9 mouse cellular contexts compared by ENCODE assay signal in the genomic region with DNA sequence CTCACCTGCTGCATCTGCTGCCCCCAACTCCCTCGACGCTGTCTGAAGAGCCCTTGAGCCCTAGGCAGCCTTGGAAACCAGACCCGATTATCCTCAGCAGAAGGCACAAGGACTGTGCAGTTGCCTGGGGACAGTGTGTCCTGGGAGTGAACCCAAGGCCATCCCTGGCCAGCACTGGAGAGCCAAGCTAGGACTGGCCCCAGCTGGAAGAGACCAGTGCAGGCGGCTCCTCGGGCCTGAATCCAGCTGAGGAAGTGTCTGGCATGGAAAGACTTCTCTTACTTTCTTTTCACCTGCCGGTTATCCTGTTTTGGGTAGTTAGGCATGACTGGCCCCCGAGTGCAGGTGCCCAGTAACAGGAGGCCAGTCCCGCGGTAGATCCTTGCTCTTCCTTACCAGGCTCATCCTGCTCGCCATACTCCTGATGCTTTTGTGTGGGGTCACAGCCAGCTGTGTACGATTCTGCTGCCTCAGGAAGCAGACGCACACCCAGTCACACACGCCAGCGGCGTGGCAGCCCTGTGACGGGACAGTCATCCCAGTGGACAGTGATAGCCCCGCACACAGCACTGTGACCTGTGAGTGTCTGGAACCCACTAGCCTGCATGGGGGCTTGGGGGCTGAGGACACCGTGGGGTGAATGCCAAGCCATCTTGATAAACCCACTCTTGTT. TPM values are rescaled to one million over a fixed set of nuclear protein-coding genes. Genes with fewer than 3 reads are reported as not detected.
DNase-seq lines count a peak whose midpoint lies in the region; ATAC-seq lines count a peak whose summit lies in the region.
"Had no signal": no experiment of that assay in that cellular context is flagged by ENCODE, and none has a peak within 500 bp of the region (broad histone marks: within the 10 kb centered on the region; RNA-seq: fewer than 3 reads in every experiment).

No protein-coding gene starts in this region.

- DNase-seq in cerebellum, postnatal 14 days, result peak; percentile 37 to 46
- DNase-seq in midbrain, embryonic 11.5 days (ENCODE audit: low spot score, missing footprints), result peak; percentile 41
- peak; percentile 73 to 75 for DNase-seq in heart, postnatal 36 days
- DNase-seq in skeletal muscle tissue, adult 2 months (ENCODE audit: low read depth, low spot score), result peak; percentile 94
- no peak for DNase-seq in frontal cortex, postnatal 36 days (ENCODE audit: low spot score in 2 of 2)
- no peak for DNase-seq in urinary bladder, adult 2 months (ENCODE audit: low spot score)

- no peaks in the 10 kb centered on the region for H3K4me1 ChIP-seq in midbrain, embryonic 11.5 days (ENCODE audit: control insufficient read depth, insufficient read depth, low read length)
- H3K4me1 ChIP-seq in midbrain, embryonic 15.5 days, result no peaks in the 10 kb centered on the region; the same call in 1 of the 2 replicates

- no peaks in the 10 kb centered on the region for H3K36me3 ChIP-seq in midbrain, embryonic 11.5 days (ENCODE audit: control insufficient read depth, insufficient read depth, low read length)
- H3K36me3 ChIP-seq in midbrain, embryonic 15.5 days (replicated peaks), result no peaks in the 10 kb centered on the region

- no peaks in the 10 kb centered on the region for H3K9me3 ChIP-seq in midbrain, embryonic 11.5 days (ENCODE audit: control insufficient read depth, low read length)
- no peaks in the 10 kb centered on the region for H3K9me3 ChIP-seq in midbrain, embryonic 15.5 days

- no peak overlapping the region for H3K9ac ChIP-seq in midbrain, embryonic 11.5 days (ENCODE audit: low read length)
- H3K9ac ChIP-seq in midbrain, embryonic 15.5 days, result no peak overlapping the region

- 74% methylated on average over 18 of the region's 18 CpGs for WGBS in midbrain, embryonic 11.5 days
- 83% methylated on average over 18 of the region's 18 CpGs for WGBS in midbrain, embryonic 15.5 days

- no peak overlapping the region for H3K4me2 ChIP-seq in midbrain, embryonic 11.5 days
- H3K4me2 ChIP-seq in midbrain, embryonic 15.5 days, result no peak overlapping the region

- ATAC-seq in cerebellum, adult (ENCODE audit: insufficient number of reproducible peaks, low FRiP score, low TSS enrichment), result no peak
- no peak for ATAC-seq in midbrain, embryonic 11.5 days (ENCODE audit: low FRiP score)
- ATAC-seq in midbrain, embryonic 15.5 days (replicated peaks), result no peak

- intact Hi-C loops in heart, postnatal 36 days (cut with DNase I), result no loop called here

- H3K4me3 ChIP-seq in midbrain, embryonic 11.5 days (ENCODE audit: low read depth, low read length), result no peak overlapping the region
- no peak overlapping the region for H3K4me3 ChIP-seq in midbrain, embryonic 15.5 days

- no peak overlapping the region for H3K27ac ChIP-seq in midbrain, embryonic 11.5 days (ENCODE audit: low read depth, low read length)
- no peak overlapping the region for H3K27ac ChIP-seq in midbrain, embryonic 15.5 days

- H3K27me3 ChIP-seq in midbrain, embryonic 11.5 days (ENCODE audit: control insufficient read depth, insufficient read depth, low read length), result no peaks in the 10 kb centered on the region
- no peaks in the 10 kb centered on the region for H3K27me3 ChIP-seq in midbrain, embryonic 15.5 days (replicated peaks)

RNA-seq across cellular contexts. Expression of gene Tmem52, which starts 0.8 kb away (rescaled TPM):
- not detected in 2 replicates for polyA plus RNA-seq in midbrain, embryonic 11.5 days (2014; fragmentation: Nextera tagmentation; extraction: Ambion mirVana)
- 0.44 TPM in 1 of 2 replicates, not detected in the other for polyA plus RNA-seq in midbrain, embryonic 15.5 days (2015; fragmentation: Nextera tagmentation; extraction: Ambion mirVana)
- total RNA-seq in heart, postnatal 36 days (2021), result 1 to 10 TPM; 4.5 to 10.0 TPM
- polyA plus RNA-seq in urinary bladder, adult 2 months (2012; rRNA removed), result 2.0 and 2.5 TPM in 2 replicates
- polyA plus RNA-seq: C2C12 had no signal

RNA-seq across cellular contexts. Expression of gene Gnb1, which starts 21.4 kb away (rescaled TPM):
- 771 and 811 TPM in 2 replicates for polyA plus RNA-seq in midbrain, embryonic 11.5 days (2014; fragmentation: Nextera tagmentation; extraction: Ambion mirVana)
- polyA plus RNA-seq in midbrain, embryonic 15.5 days (2015; fragmentation: Nextera tagmentation; extraction: Ambion mirVana), result 1,179 and 1,183 TPM in 2 replicates
- total RNA-seq in heart, postnatal 36 days (2021), result 100 to 1,000 TPM; 176 to 187 TPM
- 328 and 338 TPM in 2 replicates for polyA plus RNA-seq in urinary bladder, adult 2 months (2012; rRNA removed)

Comparison
In these comparisons a context has a peak if more than half of its experiments do, and no peak if none do; other contexts are left out.
1. DNase-seq: peak in cerebellum, postnatal 14 days (2 of 2), midbrain, embryonic 11.5 days (single experiment), heart, postnatal 36 days (2 of 2) and skeletal muscle tissue, adult 2 months (single experiment); none in frontal cortex, postnatal 36 days (0 of 2) and urinary bladder, adult 2 months (single experiment).